Mouse (Mus musculus) lung, postnatal 0 days (tissue): ENCODE data around the gene Wdr63.

ENCODE experiments used
- CTCF ChIP-seq: IDR thresholded peaks from 2 replicates; pipeline ENCODE4 v1.5.1; 2016; ENCODE audit warnings: antibody characterized with exemption, mild to moderate bottlenecking
- EP300 ChIP-seq: IDR thresholded peaks from 2 replicates; pipeline ENCODE4 v1.6.1; 2016; ENCODE audit warnings: antibody characterized with exemption, mild to moderate bottlenecking, control low read depth

- TF ChIP-seq CTCF: no peak
- TF ChIP-seq EP300: no peak
These were observed 114.3 kb downstream of the Wdr63 start for GRCm38 (mm10) chr3:145993481-145994201.
